Mouse (Mus musculus) v-Abl transformed pro-B cells (cell line): ENCODE data around the gene Gm36210.

ENCODE experiments used
- in situ Hi-C, 2 experiments: fragments of 400-800 bp; cut with MboI; formaldehyde crosslinking; loops; one replicate each; pipeline ENCODE4 v1.15.1; 2025; ENCODE audit not compliant: unreplicated experiment in 2 of 2

The Gm36210 gene

GRCm38 (mm10) chr7:4906466-4906950, at the start of gene Gm36210:
Gene Gm36210 (minus strand): TSS chr7:4906516.
- in situ Hi-C loops, result loop anchor here in 1 of 2 experiments (5.0 kb wide), 1 partner anchor 36 kb away; no protein-coding TSS in a partner anchor

- in situ Hi-C loops, result loop anchor here in 1 of 2 experiments (25.0 kb wide), 1 partner anchor 333 kb away; no protein-coding TSS in a partner anchor
Measured at GRCm38 (mm10) chr7:4953815-4954445, 47.6 kb upstream of the Gm36210 start.

GRCm38 (mm10) chr7:4950561-4951342, 44.4 kb upstream of the Gm36210 start:
- in situ Hi-C loops, result loop anchor here in 1 of 2 experiments (25.0 kb wide), 1 partner anchor 337 kb away; no protein-coding TSS in a partner anchor

- in situ Hi-C loops, result loop anchor here (10.0 to 25.0 kb wide), 5 partner anchors 56 to 1176 kb away; partner anchors contain the start of genes Leng8 (in 2 of the 2) and Rpl28 (in 1 of the 2)
Measured at GRCm38 (mm10) chr7:4948386-4948785, 42.1 kb upstream of the Gm36210 start.

GRCm38 (mm10) chr7:4947855-4948254, 41.5 kb upstream of the Gm36210 start:
- in situ Hi-C loops, result loop anchor here (10.0 to 25.0 kb wide), 5 partner anchors 57 to 1177 kb away; partner anchors contain the start of genes Leng8 (in 2 of the 2) and Rpl28 (in 1 of the 2)

- in situ Hi-C loops, result loop anchor here (5.0 to 25.0 kb wide), 12 partner anchors 36 to 1254 kb away; partner anchors contain the start of genes Leng8 (in 2 of the 2), Galp (in 1 of the 2), Gm36210 (in 1 of the 2) and Rpl28 (in 1 of the 2)
Measured at GRCm38 (mm10) chr7:4943223-4943815, 37.0 kb upstream of the Gm36210 start.

GRCm38 (mm10) chr7:4942673-4943072, 36.4 kb upstream of the Gm36210 start:
- in situ Hi-C loops, result loop anchor here (5.0 to 25.0 kb wide), 12 partner anchors 35 to 1255 kb away; partner anchors contain the start of genes Leng8 (in 2 of the 2), Galp (in 1 of the 2), Gm36210 (in 1 of the 2) and Rpl28 (in 1 of the 2)

- in situ Hi-C loops, result loop anchor here (5.0 to 25.0 kb wide), 12 partner anchors 33 to 1257 kb away; partner anchors contain the start of genes Leng8 (in 2 of the 2), Galp (in 1 of the 2), Gm36210 (in 1 of the 2) and Rpl28 (in 1 of the 2)
Measured at GRCm38 (mm10) chr7:4940068-4940479, 33.8 kb upstream of the Gm36210 start.

GRCm38 (mm10) chr7:4938456-4938855, 32.1 kb upstream of the Gm36210 start:
- in situ Hi-C loops, result loop anchor here (5.0 to 25.0 kb wide), 3 partner anchors 126 to 801 kb away; partner anchors contain the start of genes Leng8 (in 2 of the 2) and Ube2s (in 2 of the 2)

GRCm38 (mm10) chr7:4937392-4937791, 31.1 kb upstream of the Gm36210 start:
- in situ Hi-C loops, result loop anchor here (5.0 to 25.0 kb wide), 3 partner anchors 125 to 800 kb away; partner anchors contain the start of genes Leng8 (in 2 of the 2) and Ube2s (in 2 of the 2)

- in situ Hi-C loops, result loop anchor here (5.0 to 25.0 kb wide), 3 partner anchors 125 to 800 kb away; partner anchors contain the start of genes Leng8 (in 2 of the 2) and Ube2s (in 2 of the 2)
Measured at GRCm38 (mm10) chr7:4936832-4937231, 30.5 kb upstream of the Gm36210 start.

- in situ Hi-C loops, result loop anchor here (10.0 to 25.0 kb wide), 2 partner anchors 310 to 797 kb away; partner anchors contain the start of gene Leng8 (in 2 of the 2)
Measured at GRCm38 (mm10) chr7:4934160-4934914, 28.0 kb upstream of the Gm36210 start.

GRCm38 (mm10) chr7:4933103-4933502, 26.8 kb upstream of the Gm36210 start:
- in situ Hi-C loops, result loop anchor here (10.0 to 25.0 kb wide), 2 partner anchors 308 to 796 kb away; partner anchors contain the start of gene Leng8 (in 2 of the 2)

GRCm38 (mm10) chr7:4928323-4928722, 22.0 kb upstream of the Gm36210 start:
- in situ Hi-C loops, result loop anchor here (10.0 to 25.0 kb wide), 2 partner anchors 284 to 791 kb away; partner anchors contain the start of gene Leng8 (in 2 of the 2)

GRCm38 (mm10) chr7:4927711-4928110, 21.4 kb upstream of the Gm36210 start:
- in situ Hi-C loops, result loop anchor here (10.0 to 25.0 kb wide), 2 partner anchors 283 to 790 kb away; partner anchors contain the start of gene Leng8 (in 2 of the 2)

- in situ Hi-C loops, result loop anchor here (10.0 to 25.0 kb wide), 2 partner anchors 282 to 790 kb away; partner anchors contain the start of gene Leng8 (in 2 of the 2)
Measured at GRCm38 (mm10) chr7:4926849-4927248, 20.5 kb upstream of the Gm36210 start.

- in situ Hi-C loops, result loop anchor here (10.0 to 25.0 kb wide), 2 partner anchors 281 to 788 kb away; partner anchors contain the start of gene Leng8 (in 2 of the 2)
Measured at GRCm38 (mm10) chr7:4925441-4926381, 19.4 kb upstream of the Gm36210 start, which contains the start of gene Ssc5d. Gene Ssc5d (plus strand): TSS chr7:4925785.
